Mouse (Mus musculus): ENCODE data around the gene Tmem159.

DNA sequence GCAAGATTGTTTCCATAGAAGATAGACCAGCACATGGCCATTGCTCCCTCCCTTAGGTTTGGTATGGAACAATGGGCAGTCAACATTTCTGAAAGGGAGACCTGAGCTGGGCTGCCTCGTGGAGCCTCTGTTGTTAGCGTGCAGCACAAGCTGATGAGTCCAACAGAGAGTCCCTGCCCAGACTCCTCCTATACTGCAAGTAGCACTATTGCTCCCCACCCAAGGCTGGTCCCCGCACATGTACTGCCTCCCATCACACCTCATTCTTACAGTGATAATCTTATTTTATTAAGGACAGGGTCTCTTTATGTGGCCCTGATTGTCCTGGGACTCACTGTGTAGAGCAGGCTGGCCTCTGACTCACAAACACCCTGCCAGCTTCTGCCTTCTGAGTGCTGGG lies 34.0 kb upstream of the Tmem159 start:
- no peak for TF ChIP-seq USF1 (IDR thresholded peaks at IDR 0.05; ENCODE audit: low read depth, low read length)
- TF ChIP-seq CTCF (conservative IDR thresholded peaks at IDR 0.05 in 1 of 2, IDR thresholded peaks at IDR 0.05 in 1 of 2; ENCODE audit: low read depth in 2 of 2, low read length in 2 of 2) = no peak
- no peak for TF ChIP-seq ZMIZ1 (IDR thresholded peaks at IDR 0.05; ENCODE audit: low read depth, low read length)
- TF ChIP-seq CHD2 (IDR thresholded peaks at IDR 0.05; ENCODE audit: low read length) = no peak
